Mouse (Mus musculus): ENCODE results near the gene Rnf227. TPM values are rescaled to one million over a fixed set of nuclear protein-coding genes. Genes with fewer than 3 reads are reported as not detected.
A peak's percentile ranks its signal among the peaks of the same experiment; 100 is the strongest.

The Rnf227 gene
- polyA plus RNA-seq, 1 experiment from 2014 or later, result 72.6 TPM

- Histone ChIP-seq H3K4me1 (peaks cover 73% of the 10 kb centered on the region), H3K27me3 (no peaks in the 10 kb centered on the region), H3K4me3 (peak overlapping the region; percentile 90), H3K4me2 (peak overlapping the region; percentile 98), H3K9ac (peak overlapping the region; percentile 100), H3K36me3 (ENCODE audit: poor library complexity, severe bottlenecking) (peaks cover 25% of the 10 kb centered on the region), H3K27ac (peak overlapping the region; percentile 99), H3K9me3 (replicated peaks) (no peaks in the 10 kb centered on the region)
- ATAC-seq, result no peak; the same call in 1 of the 2 replicates
- WGBS, result 0% methylated on average over 22 of the region's 22 CpGs
Observed at GRCm38 (mm10) chr11:69366855-69367615, 26.8 kb downstream of the Rnf227 start.

GRCm38 (mm10) chr11:69367616-69368355 is 27.5 kb downstream of the Rnf227 start:
- Histone ChIP-seq H3K9ac (peak overlapping the region; percentile 100), H3K27ac (peak overlapping the region; percentile 99), H3K9me3 (replicated peaks) (no peaks in the 10 kb centered on the region), H3K4me1 (peaks cover 75% of the 10 kb centered on the region), H3K36me3 (ENCODE audit: poor library complexity, severe bottlenecking) (peaks cover 19% of the 10 kb centered on the region), H3K4me2 (peak overlapping the region; percentile 98), H3K27me3 (no peaks in the 10 kb centered on the region), H3K4me3 (peak overlapping the region; percentile 90)
- 1% methylated on average over 22 of the region's 22 CpGs for WGBS
- ATAC-seq, result no peak

GRCm38 (mm10) chr11:69368356-69369214 is 28.3 kb downstream of the Rnf227 start:
- Histone ChIP-seq H3K27me3 (no peaks in the 10 kb centered on the region), H3K36me3 (ENCODE audit: poor library complexity, severe bottlenecking) (peaks cover 14% of the 10 kb centered on the region), H3K9me3 (replicated peaks) (no peaks in the 10 kb centered on the region), H3K4me3 (peak overlapping the region; percentile 90), H3K27ac (peak overlapping the region; percentile 99), H3K9ac (peak overlapping the region; percentile 100), H3K4me2 (peak overlapping the region; percentile 98), H3K4me1 (peaks cover 76% of the 10 kb centered on the region)
- no peak for ATAC-seq
- WGBS, result under 1% methylated on average over 46 of the region's 106 CpGs

- peaks cover 69% of the 10 kb centered on the region for H3K4me1 ChIP-seq
- peaks cover 6% of the 10 kb centered on the region; the same call in 1 of the 2 replicates for H3K36me3 ChIP-seq (ENCODE audit: poor library complexity, severe bottlenecking)
- peak within 1 kb of the TSS; percentile 99 for H3K27ac ChIP-seq
- peak within 1 kb of the TSS; percentile 98 for H3K4me2 ChIP-seq
- peak within 1 kb of the TSS; percentile 100 for H3K9ac ChIP-seq
- H3K27me3 ChIP-seq, result no peaks in the 10 kb centered on the region
- 2% methylated on average over 15 of the region's 34 CpGs for WGBS
- peak within 1 kb of the TSS; percentile 90 for H3K4me3 ChIP-seq
- ATAC-seq, result no peak
- no peaks in the 10 kb centered on the region for H3K9me3 ChIP-seq (replicated peaks)
Observed at GRCm38 (mm10) chr11:69369215-69369989, 29.1 kb downstream of the Rnf227 start, which contains the start of gene Chd3. Chd3 (minus strand) TSS chr11:69369406.

GRCm38 (mm10) chr11:69369990-69370816 is 29.9 kb downstream of the Rnf227 start:
- no peaks in the 10 kb centered on the region for H3K9me3 ChIP-seq (replicated peaks)
- peaks cover 61% of the 10 kb centered on the region for H3K4me1 ChIP-seq
- H3K4me3 ChIP-seq, result peak overlapping the region; percentile 90
- 0 out of 2 replicates have a peak, but pooled peaks cover 5% of the 10 kb centered on the region for H3K36me3 ChIP-seq (ENCODE audit: poor library complexity, severe bottlenecking)
- peak overlapping the region; percentile 98 for H3K4me2 ChIP-seq
- WGBS, result 21% methylated on average over 2 of the region's 2 CpGs
- no peak for ATAC-seq
- H3K9ac ChIP-seq, result peak overlapping the region; percentile 100
- H3K27ac ChIP-seq, result peak overlapping the region; percentile 99
- no peaks in the 10 kb centered on the region for H3K27me3 ChIP-seq

GRCm38 (mm10) chr11:69370817-69371215 is 30.6 kb downstream of the Rnf227 start:
- H3K4me2 ChIP-seq, result peak overlapping the region; percentile 45
- H3K9me3 ChIP-seq (replicated peaks), result no peaks in the 10 kb centered on the region
- H3K4me1 ChIP-seq, result peaks cover 55% of the 10 kb centered on the region
- H3K36me3 ChIP-seq (ENCODE audit: poor library complexity, severe bottlenecking), result 0 out of 2 replicates have a peak, but pooled peaks cover 5% of the 10 kb centered on the region
- H3K27ac ChIP-seq, result peak overlapping the region; percentile 85
- H3K4me3 ChIP-seq, result 0 out of 2 replicates have a peak overlapping the region, but pooled peaks have one; percentile 11
- ATAC-seq, result no peak
- peak overlapping the region; percentile 31; the same call in 1 of the 2 replicates for H3K9ac ChIP-seq
- no peaks in the 10 kb centered on the region for H3K27me3 ChIP-seq
- WGBS, result 17% methylated on average over 9 of the region's 9 CpGs

- 32% methylated on average over 12 of the region's 12 CpGs for WGBS
- H3K4me1 ChIP-seq, result peaks cover 51% of the 10 kb centered on the region
- ATAC-seq, result peak; percentile 25; the same call in 1 of the 2 replicates
Observed at GRCm38 (mm10) chr11:69371601-69372000, 31.3 kb downstream of the Rnf227 start.

GRCm38 (mm10) chr11:69372056-69372779 is 32.0 kb downstream of the Rnf227 start:
- no peaks in the 10 kb centered on the region for H3K27me3 ChIP-seq
- peak overlapping the region; percentile 18 for H3K4me3 ChIP-seq
- H3K9ac ChIP-seq, result no peak overlapping the region; the same call in 1 of the 2 replicates
- 46% methylated on average over 12 of the region's 12 CpGs for WGBS
- H3K4me1 ChIP-seq, result peaks cover 48% of the 10 kb centered on the region
- no peaks in the 10 kb centered on the region for H3K9me3 ChIP-seq (replicated peaks)
- H3K27ac ChIP-seq, result peak overlapping the region; percentile 85
- peak overlapping the region; percentile 45 for H3K4me2 ChIP-seq
- peak; percentile 26; the same call in 1 of the 2 replicates for ATAC-seq
- 0 out of 2 replicates have a peak, but pooled peaks cover 5% of the 10 kb centered on the region for H3K36me3 ChIP-seq (ENCODE audit: poor library complexity, severe bottlenecking)

More at GRCm38 (mm10) chr11:69371601-69372000, 31.3 kb downstream of the Rnf227 start:
- H3K4me3 ChIP-seq, result peak overlapping the region; percentile 18
- 0 out of 2 replicates have a peak, but pooled peaks cover 5% of the 10 kb centered on the region for H3K36me3 ChIP-seq (ENCODE audit: poor library complexity, severe bottlenecking)
- H3K27ac ChIP-seq, result peak overlapping the region; percentile 85
- H3K27me3 ChIP-seq, result no peaks in the 10 kb centered on the region
- H3K9ac ChIP-seq, result peak overlapping the region; percentile 30; the same call in 1 of the 2 replicates
- no peaks in the 10 kb centered on the region for H3K9me3 ChIP-seq (replicated peaks)
- H3K4me2 ChIP-seq, result peak overlapping the region; percentile 45

GRCm38 (mm10) chr11:69372780-69373170 is 32.5 kb downstream of the Rnf227 start:
- Histone ChIP-seq H3K27ac (peak overlapping the region; percentile 85), H3K9ac (no peak overlapping the region), H3K4me1 (peaks cover 43% of the 10 kb centered on the region), H3K36me3 (ENCODE audit: poor library complexity, severe bottlenecking) (0 out of 2 replicates have a peak, but pooled peaks cover 5% of the 10 kb centered on the region), H3K4me3 (no peak overlapping the region), H3K27me3 (no peaks in the 10 kb centered on the region), H3K4me2 (no peak overlapping the region), H3K9me3 (replicated peaks) (no peaks in the 10 kb centered on the region)
- WGBS, result 66% methylated on average over 3 of the region's 3 CpGs
- ATAC-seq, result no peak
